Mouse (Mus musculus): Measurements from ENCODE around the gene Tlr9. TPM values are rescaled to one million over a fixed set of nuclear protein-coding genes. Genes with fewer than 3 reads are reported as not detected.

Gene Tlr9
- polyA plus RNA-seq, 3 experiments from 2014 or later, result 0.14 TPM; not detected in 2

DNA sequence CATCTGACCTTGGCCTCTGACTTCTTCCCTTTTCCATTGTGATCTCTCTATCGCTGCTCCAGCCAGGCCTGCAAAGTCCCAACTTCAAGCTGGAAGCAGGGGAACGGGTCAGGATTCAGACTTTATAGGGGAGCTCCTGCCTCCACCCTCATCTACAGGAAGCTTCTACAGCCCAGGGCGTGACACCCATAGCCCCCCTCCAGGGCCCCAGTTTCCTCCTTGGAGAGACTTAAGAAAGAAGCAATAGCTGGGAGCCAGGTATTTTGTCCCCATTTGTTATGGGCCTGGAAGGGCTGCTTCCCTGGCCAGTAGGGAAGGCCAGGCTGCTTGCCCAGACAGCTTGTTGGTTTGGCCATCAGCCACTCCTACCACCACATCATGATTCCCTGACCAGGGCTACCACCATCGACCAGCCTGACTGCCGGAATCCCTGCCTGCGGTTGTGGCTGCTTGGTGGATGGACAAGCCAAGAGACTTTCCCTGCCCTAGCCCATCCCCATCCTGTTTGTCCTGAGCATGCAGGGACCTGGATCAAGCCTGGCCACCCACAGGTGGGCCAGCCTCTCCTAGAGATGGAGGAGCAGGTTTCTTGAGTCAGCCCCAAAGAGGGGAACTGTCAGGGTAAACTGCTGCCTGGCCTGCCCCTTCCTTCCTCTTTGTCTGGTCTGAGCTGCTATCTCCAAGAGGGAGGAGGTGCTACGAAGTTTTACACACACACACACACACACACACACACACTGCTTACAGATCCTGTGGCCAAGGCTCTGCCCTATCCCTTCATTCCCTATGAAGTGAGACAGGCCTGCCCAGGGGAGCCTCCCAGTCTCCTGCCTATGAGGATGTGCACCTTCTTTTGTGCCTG is 18.2 kb upstream of the Tlr9 start:
- ATAC-seq, result no peak

DNA sequence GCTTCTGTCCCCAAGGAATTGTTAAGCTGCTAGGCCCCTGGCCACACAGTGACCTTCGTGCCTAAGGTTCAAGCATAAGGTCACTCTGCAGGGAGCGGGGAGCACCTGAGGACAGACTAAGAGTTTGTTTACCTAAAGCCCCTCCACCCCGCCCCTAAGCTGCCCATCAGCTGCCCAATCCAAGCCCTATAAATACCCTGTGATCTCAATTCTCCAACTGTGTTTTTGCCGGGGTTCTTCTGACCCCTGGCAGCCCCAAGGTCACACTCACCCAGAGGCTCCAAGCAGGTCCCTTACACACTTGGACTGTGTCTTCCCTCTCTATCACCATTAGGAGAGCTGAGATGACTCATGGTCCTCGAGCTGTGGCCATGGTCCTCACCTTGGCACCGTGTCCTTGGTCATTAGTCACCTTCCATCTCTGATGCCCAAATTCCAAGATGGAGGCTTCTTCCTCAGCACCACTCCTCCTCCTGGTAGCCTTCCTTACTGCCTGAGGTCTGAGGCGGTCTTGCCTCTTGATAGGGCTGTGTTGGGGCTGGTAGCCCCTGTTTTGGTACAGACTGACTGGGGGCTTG is 16.6 kb upstream of the Tlr9 start:
- ATAC-seq, result no peak

DNA sequence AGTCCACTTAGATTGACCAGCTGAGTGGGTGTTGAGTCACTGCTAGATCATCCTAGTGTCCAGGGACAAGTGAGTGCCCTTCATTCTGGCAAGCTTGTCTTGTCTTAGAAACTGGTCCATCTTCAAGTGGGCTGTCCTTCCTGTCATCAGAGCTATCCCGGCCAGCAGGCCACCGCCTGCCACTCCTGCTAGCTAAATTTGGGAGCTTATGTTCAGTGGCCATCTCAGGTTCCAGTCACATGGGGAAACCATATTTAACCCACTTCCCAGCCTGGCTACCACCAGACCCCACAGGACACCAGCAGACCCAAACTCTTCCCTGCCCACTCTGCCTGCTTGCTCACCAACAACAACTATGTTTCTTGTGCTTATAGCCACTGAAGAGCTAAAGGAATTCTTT is 15.9 kb upstream of the Tlr9 start:
- no peak for ATAC-seq

DNA sequence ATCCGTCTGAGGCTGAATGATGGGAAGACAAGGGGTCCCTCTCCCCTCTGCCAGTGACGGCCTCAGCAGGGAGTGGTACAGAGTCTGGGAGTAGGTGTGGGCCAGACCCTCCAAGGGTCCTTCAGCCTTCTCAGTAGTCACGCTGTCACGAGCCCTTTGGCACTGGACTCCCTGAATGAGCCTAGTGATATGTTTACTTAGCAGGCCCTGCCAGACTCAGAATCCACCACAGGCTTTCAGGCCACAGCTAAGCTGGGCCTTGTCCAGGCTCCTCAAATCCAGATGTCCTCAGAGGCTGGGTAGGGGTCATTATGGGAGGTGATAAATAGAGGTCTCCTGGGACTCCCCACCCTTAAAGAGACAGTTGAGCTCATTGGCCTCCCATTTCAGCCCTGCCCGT is 14.2 kb upstream of the Tlr9 start:
- no peak for ATAC-seq

DNA sequence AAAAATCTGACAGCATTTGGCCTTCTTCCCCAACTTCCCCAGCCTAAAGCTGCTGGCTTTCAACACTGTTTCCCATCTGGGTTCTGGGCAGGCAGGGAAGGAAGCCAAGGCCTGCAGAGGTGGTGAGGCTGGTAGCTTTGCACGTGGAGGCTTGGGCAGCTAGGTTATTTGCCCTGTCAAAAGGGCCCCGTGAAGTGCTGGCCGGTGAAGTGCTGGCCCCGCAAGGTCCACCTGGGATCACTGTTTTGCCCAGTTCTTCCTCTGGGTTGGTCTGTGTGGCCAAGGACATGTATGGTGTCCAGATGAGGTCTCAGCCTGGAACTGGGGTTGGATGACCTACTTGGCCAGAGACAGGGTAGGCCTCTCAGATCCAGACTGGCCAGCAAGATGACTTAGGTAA is 12.4 kb upstream of the Tlr9 start:
- ATAC-seq, result no peak

DNA sequence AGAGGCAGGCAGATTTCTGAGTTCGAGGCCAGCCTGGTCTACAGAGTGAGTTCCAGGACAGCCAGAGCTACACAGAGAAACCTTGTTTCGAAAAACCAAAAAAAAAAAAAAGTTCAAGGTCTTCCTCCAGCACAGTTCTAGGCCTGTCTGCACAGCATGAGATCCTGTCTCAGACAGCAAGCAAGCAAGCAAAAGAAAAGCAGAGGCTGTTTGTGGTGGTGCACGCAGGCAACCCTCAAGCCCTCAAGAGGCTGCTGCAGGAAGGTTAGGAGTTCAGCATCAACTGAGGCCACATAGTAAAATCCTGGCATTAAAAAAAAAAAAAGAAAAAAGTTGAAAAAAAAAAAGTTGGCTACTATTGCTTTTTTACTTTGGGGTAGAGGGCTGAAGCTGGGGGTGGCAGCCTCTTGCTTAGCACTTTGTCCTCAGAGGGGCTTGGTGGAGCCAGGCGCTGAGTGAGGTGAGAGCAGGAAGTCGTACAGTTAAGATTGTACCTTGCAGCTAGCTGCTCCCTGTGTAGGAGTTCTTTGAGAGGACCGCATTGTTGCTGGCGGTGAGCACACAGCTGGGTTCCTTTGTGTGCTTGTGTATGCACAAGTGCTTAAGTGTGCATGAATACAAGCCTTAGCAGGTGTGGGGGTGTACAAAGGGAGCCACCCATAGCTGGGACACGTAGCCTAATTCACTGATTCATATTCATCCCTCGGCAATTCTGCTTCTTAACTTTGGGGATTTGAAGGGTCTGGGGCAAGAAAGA is 11.4 kb upstream of the Tlr9 start:
- ATAC-seq, result peak; percentile 67

DNA sequence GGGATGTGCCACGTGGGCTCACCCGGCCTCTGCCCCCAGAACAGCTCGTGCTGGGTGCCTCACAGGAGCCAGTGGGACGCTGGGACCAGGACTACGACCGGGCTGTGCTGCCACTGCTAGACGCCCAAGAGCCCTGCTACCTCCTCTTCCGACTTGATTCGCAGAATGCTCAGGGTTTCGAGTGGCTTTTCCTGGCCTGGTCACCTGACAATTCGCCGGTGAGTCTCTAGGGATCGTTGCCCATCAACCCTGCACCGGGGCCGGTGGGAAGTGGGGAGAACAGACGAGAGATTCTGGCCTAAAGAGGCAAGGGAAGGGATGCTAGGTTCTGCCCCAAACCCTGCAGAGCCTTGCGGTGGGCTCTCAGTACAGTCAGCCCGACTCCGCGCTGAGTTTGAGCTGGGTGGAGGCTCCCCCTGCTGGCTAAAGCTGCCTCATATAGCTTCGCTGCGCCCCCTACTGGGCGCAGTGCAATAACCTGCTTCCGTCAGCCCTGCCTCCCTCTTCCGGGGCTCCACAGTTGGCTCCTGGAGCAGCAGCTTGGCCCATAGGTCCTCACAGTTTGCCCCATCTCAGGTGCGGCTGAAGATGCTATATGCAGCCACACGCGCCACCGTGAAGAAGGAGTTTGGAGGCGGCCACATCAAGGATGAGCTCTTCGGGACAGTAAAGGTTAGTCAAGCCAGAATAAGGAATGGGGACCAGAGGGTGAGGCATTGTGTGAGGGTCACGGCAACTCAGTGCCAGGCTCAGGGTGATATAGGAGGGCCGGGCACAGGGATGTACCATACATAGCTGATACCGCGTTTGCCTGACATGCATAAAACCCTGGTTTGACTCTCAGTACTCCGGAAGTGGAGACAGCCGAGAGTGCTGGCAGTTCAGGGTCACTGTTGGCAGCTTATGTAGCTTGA is 10.5 kb upstream of the Tlr9 start:
- peak; percentile 72 for ATAC-seq

DNA sequence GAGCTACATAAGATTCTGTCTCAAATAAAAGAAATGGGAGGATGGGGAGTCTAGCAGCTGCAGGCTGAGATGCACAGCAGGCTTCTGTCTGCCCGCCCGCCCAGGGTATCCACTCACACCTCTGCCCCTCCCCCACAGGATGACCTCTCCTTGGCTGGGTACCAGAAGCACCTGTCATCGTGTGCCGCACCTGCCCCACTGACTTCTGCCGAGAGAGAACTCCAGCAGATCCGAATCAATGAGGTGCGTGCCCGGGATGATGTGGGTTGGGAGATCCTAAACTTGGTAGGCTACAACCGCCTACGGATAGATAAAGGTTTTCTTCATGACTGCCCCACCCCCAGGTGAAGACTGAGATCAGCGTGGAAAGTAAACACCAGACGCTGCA is 9.8 kb upstream of the Tlr9 start:
- no peak for ATAC-seq

DNA sequence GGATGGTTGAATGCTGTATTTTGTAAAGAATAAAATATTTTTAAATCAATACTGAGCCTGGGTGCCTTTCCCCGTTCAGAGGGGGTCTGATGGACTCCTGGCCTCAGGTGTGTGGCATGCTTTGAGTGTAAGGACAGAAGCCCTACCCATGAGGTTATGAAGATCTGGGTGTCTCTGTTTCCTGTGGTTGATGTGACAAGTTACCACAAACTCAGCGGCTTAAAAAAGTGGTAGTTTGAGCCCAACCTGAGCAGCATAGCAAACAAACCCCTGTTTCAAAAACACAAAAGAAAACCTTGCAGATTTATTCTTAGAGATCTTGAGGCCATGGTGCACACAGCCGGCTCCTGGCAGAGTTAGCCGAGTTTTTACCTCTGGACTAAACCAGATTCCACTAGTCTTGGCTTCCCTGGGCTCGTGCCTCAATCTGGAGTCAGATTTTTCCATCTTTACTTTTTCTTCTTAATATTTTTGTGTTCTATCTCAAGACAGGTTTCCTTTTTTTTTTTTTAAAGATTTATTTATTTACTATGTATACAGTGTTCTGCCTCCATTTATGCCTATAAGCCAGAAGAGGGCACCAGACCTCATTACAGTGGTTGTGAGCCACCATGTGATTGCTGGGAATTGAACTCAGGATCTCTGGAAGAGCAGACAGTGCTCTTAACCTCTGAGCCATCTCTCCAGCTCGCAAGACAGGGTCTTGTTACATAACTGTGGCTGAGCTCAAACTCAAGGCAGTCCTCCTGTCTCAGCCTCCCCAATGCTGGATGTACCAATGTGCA is 6.9 kb upstream of the Tlr9 start:
- no peak for ATAC-seq

DNA sequence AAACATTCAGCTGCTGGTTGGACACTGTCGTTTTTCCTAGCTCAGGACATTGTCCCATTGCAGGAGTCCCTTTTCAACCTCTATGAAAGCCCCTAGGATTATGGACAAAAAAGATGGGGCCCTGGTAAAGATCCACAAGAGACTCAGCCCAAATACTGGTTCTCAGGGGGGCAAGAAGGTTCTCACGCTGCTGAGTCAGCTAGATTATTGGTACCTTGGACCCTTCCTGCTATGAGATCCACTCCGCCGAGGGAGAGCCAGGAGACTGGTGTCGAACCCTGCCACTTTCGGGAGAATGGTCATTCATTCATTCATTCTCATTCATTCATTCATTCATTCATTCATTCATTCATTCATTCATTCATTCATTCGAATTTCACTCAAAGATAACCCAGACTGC is 5.4 kb upstream of the Tlr9 start:
- ATAC-seq, result no peak

DNA sequence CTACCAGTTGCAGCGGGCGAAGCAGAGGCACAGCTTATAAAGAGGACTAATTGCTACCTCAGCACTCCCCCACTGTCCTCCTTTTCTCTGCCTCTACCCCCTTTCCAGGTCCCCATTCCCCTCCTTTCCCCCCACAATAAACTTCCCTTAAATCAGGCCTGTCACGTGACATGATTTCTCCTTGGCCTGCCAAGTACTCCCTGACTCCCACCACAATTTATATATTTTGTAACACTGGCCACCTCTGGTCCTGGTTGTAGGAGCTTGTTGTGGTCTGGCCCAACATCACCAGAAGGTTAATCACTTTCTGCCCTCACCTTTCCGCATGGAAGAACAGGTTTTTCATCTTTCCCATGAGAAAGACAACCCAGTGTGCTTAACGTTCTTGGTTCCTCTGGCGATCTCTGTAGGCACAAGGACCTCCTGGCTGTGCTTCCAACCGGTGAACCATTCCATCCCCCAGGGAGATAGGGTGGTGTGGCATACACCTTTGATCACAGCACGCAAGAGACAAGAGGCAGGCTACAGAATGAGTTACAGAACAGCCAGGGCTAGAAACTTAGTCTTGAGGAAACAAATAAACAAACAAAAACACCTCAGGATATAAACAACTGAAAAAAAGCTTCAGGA is 1.4 kb upstream of the Tlr9 start:
- ATAC-seq, result no peak

DNA sequence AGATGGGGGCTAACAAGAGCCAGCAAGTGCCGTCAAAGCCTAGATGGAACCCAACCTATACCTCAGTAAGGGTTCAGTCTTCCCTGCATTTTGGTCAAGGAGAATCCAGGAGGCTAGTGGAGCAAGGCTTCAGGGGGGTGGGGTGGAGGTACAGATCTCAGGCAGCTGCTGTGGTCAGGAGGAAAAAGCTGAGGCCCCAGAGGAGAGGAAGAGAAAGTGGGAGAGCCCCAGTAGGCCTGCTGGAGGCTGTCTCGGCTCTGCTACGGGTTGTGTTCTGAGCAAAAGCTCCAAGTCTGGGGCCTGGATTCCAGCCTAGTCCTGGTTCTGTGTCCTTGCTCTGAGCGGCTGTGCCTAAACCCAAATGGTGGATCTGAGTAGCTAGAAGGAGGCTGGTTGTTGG is 596 bp downstream of the Tlr9 start:
- no peak for ATAC-seq

DNA sequence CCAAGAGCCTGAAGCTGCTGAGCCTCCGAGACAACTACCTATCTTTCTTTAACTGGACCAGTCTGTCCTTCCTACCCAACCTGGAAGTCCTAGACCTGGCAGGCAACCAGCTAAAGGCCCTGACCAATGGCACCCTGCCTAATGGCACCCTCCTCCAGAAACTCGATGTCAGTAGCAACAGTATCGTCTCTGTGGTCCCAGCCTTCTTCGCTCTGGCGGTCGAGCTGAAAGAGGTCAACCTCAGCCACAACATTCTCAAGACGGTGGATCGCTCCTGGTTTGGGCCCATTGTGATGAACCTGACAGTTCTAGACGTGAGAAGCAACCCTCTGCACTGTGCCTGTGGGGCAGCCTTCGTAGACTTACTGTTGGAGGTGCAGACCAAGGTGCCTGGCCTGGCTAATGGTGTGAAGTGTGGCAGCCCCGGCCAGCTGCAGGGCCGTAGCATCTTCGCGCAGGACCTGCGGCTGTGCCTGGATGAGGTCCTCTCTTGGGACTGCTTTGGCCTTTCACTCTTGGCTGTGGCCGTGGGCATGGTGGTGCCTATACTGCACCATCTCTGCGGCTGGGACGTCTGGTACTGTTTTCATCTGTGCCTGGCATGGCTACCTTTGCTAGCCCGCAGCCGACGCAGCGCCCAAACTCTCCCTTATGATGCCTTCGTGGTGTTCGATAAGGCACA is 3.2 kb downstream of the Tlr9 start:
- ATAC-seq, result no peak

DNA sequence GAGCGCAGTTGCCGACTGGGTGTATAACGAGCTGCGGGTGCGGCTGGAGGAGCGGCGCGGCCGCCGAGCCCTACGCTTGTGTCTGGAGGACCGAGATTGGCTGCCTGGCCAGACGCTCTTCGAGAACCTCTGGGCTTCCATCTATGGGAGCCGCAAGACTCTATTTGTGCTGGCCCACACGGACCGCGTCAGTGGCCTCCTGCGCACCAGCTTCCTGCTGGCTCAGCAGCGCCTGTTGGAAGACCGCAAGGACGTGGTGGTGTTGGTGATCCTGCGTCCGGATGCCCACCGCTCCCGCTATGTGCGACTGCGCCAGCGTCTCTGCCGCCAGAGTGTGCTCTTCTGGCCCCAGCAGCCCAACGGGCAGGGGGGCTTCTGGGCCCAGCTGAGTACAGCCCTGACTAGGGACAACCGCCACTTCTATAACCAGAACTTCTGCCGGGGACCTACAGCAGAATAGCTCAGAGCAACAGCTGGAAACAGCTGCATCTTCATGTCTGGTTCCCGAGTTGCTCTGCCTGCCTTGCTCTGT is 3.8 kb downstream of the Tlr9 start:
- no peak for ATAC-seq

DNA sequence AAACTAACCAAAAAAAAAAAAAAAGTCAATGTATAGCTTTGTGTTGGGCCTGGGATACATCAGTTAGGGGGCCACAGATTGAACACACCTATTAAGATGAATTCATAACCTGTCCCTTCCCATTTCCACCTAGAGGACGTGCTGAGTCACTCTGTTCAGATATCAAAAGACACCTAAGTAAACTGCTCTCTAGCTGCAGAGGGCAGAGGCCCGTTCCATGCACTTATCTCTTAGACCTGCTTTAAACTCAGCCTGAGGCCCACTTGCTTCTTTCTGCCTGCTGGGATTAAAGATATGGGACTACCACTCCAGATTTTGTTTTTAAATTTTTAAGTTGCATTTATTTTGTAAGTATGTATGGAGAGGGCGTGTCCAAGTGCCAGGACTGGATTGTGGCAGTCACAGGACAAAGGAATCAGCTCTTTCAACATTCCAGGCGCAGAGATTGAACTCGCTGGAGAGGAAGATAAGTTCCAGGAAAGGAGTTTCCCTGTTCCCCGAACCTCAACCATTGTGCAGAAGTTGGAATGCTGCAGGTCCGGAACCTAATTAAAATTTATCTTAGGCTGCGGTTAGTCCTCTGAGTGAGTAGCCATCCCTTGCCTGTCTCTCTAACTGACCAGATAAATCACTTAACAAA is 5.5 kb downstream of the Tlr9 start:
- ATAC-seq, result no peak

DNA sequence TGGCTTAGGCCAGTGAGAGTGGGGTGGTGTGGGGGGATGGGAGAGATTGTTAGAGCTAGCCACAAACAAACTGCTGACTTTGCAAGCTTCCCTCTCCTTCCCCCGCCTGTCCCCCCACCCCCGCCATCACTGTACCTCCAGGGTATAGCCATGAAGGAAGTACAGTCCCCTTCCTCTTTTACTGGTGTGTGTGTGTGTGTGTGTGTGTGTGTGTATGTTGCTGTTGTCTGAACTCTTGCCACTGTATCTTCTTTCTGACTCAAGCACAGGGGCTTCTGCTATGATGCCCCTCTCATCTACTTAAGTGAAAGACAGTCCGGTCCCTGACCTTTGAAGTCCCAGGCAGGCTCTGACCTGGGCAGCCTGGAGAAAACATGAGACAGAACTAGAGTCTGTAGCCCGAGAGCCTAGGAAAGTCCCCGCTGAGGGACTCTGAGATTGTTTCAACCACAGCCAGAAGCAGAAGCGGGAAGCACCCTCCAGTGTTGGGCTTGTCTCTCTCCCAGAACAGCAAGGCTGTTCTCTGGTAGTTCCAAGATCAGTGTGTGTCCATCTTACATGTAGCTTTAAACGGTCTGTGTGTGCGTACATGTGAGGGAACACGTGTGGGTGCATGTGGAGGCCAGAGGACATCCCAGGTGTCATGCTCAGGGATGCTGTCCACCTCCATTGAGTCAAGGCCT is 7.8 kb downstream of the Tlr9 start:
- no peak for ATAC-seq

DNA sequence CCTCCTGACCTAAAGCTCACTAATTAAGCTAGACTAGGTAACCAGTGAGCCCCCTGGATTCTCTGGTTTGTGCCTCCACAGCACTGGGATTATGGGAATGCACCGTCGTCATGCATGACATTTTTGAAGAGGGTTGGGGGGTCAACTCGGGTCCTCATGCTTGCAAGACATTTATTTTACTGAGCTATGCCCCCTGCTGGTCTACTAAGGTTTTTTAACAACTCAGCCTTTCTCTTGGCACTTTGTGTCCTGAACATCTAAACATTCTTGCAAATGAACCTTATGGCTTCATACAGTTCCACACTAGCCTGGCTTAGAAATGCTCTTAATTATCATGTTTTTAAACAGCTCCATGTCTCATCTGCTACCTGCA is 8.3 kb downstream of the Tlr9 start:
- no peak for ATAC-seq

DNA sequence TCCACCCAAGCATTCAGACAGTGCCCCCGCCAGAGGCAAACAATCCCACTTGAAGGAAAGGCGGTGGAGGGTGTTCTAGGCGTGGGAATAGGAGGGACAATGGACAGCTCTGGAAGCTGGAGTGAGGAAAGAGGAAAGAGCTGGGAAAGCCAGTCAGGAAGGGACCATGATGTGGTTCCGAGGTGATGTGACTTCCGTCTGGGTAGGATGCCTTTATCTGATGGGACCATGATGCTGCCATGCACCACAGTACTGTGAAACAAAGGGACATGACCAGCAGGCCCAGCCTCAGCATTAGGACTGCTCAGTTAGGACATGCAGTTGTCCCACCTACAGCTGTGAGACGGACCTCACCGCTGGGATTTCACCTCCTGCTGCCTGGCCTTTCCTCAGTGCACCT is 8.8 kb downstream of the Tlr9 start:
- ATAC-seq, result no peak

DNA sequence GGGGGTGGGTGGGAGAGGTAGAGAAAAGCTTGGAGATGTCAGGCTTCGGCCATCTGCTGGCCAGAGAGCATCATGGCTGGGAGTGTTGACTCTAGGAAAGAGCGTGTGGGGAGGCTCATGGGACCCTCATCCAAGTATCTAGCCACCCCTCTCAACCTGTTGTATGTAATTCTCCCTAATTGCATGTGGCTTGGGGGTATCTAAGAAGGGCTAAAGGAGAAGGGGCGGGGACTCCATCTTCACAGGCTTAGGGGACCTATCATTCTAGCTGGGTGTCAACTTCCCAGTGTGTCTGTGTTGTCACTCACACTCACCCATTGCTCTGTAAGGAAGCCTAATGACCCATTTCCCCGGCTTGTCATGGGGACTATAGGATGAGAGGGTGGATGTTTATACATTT is 9.4 kb downstream of the Tlr9 start:
- no peak for ATAC-seq

All from inflammation-experienced regulatory T-cells, adult 6 months (primary cell).